Mouse (Mus musculus) CH12.LX (cell line): ENCODE data around the gene Aifm3.

Source experiments
- BHLHE40 ChIP-seq: IDR thresholded peaks from 2 replicates; pipeline ENCODE4 v1.6.1; 2011; ENCODE audit warnings: mild to moderate bottlenecking, low read depth, low read length, improper control_type of control experiment
- CHD1 ChIP-seq: IDR thresholded peaks from 2 replicates; pipeline ENCODE4 v1.6.1; 2012; ENCODE audit warnings: low read depth, low read length, improper control_type of control experiment, inconsistent platforms
- CTCF ChIP-seq, 2 experiments: IDR thresholded peaks in 1 of 2; conservative IDR thresholded peaks in 1 of 2; 2 replicates each; pipeline ENCODE4 v1.5.1; 2011 to 2012; ENCODE audit warnings: low read depth in 2 of 2, low read length in 2 of 2, improper control_type of control experiment in 1 of 2, inconsistent platforms in 1 of 2, mild to moderate bottlenecking in 1 of 2, moderate library complexity in 1 of 2
- E2F4 ChIP-seq: IDR thresholded peaks from 2 replicates; pipeline ENCODE4 v1.6.1; 2011; ENCODE audit warnings: low read depth, low read length, improper control_type of control experiment; ENCODE audit not compliant: insufficient replicate concordance
- EP300 ChIP-seq: IDR thresholded peaks from 2 replicates; pipeline ENCODE4 v1.6.1; 2011; ENCODE audit warnings: low read length, improper control_type of control experiment
- MAX ChIP-seq: IDR thresholded peaks from 2 replicates; pipeline ENCODE4 v1.6.1; 2011; ENCODE audit warnings: low read length, improper control_type of control experiment
- MXI1 ChIP-seq: IDR thresholded peaks from 2 replicates; pipeline ENCODE4 v1.6.1; 2011; ENCODE audit warnings: mild to moderate bottlenecking, low read depth, low read length, improper control_type of control experiment
- MYC ChIP-seq: IDR thresholded peaks from 2 replicates; pipeline ENCODE4 v1.6.1; 2011; ENCODE audit warnings: low read depth, mild to moderate bottlenecking, improper control_type of control experiment, low read length
- PAX5 ChIP-seq: IDR thresholded peaks from 2 replicates; pipeline ENCODE4 v1.6.1; 2012; ENCODE audit warnings: low read length, inconsistent platforms, mixed read lengths
- POLR2A ChIP-seq: IDR thresholded peaks from 2 replicates; pipeline ENCODE4 v1.6.1; 2011; ENCODE audit warnings: low read depth, mild to moderate bottlenecking, improper control_type of control experiment, low read length
- UBTF ChIP-seq: IDR thresholded peaks from 2 replicates; pipeline ENCODE4 v1.6.1; 2012; ENCODE audit warnings: low read depth, mild to moderate bottlenecking, inconsistent platforms, low read length, improper control_type of control experiment, moderate library complexity
- USF2 ChIP-seq: conservative IDR thresholded peaks from 2 replicates; pipeline ENCODE4 v1.6.1; 2011; ENCODE audit warnings: low read depth, low read length, improper control_type of control experiment
- ZC3H11A ChIP-seq: IDR thresholded peaks from 2 replicates; pipeline ENCODE4 v1.6.1; 2012; ENCODE audit warnings: low read depth, mild to moderate bottlenecking, inconsistent platforms, low read length, improper control_type of control experiment
- ZNF384 ChIP-seq: IDR thresholded peaks from 2 replicates; pipeline ENCODE4 v1.6.1; 2012; ENCODE audit warnings: low read depth, low read length, improper control_type of control experiment, inconsistent platforms

- no peak for TF ChIP-seq EP300
- no peak for TF ChIP-seq CTCF (conservative IDR thresholded peaks at IDR 0.05 in 1 of 2, IDR thresholded peaks at IDR 0.05 in 1 of 2; ENCODE audit: low read depth in 2 of 2, low read length in 2 of 2)
- TF ChIP-seq POLR2A: no peak
- TF ChIP-seq MXI1: no peak
- no peak for TF ChIP-seq USF2
- no peak for TF ChIP-seq MYC
- no peak for TF ChIP-seq MAX
- no peak for TF ChIP-seq BHLHE40
- TF ChIP-seq PAX5: no peak
- no peak for TF ChIP-seq CHD1
- TF ChIP-seq E2F4: no peak
- no peak for TF ChIP-seq ZNF384
- no peak for TF ChIP-seq ZC3H11A
- no peak for TF ChIP-seq UBTF
These were observed 21.3 kb downstream of the Aifm3 start for GRCm38 (mm10) chr16:17510686-17511085.
